Mouse (Mus musculus) lung, postnatal 0 days (tissue): ENCODE data around the gene Wnt5b.
"Not testable (repeated sequence)": the region's sequence is repeated elsewhere in the genome, so short reads cannot be mapped to it uniquely, and the experiment has no call there.

Source experiments
- CTCF ChIP-seq: IDR thresholded peaks from 2 replicates; pipeline ENCODE4 v1.5.1; 2016; ENCODE audit warnings: antibody characterized with exemption, mild to moderate bottlenecking
- EP300 ChIP-seq: IDR thresholded peaks from 2 replicates; pipeline ENCODE4 v1.6.1; 2016; ENCODE audit warnings: antibody characterized with exemption, mild to moderate bottlenecking, control low read depth

- not testable (repeated sequence) for TF ChIP-seq CTCF, EP300
Observed at GRCm38 (mm10) chr6:119481741-119482390, 62.3 kb downstream of the Wnt5b start.
